Mouse (Mus musculus): ENCODE measurements around the gene Haus3. TPM values are rescaled to one million over a fixed set of nuclear protein-coding genes. Genes with fewer than 3 reads are reported as not detected.

Haus3 gene
- polyA plus RNA-seq, 1 experiment from 2014 or later, result 37.0 TPM

GRCm38 (mm10) chr5:34169954-34170353 lies 627 bp upstream of the Haus3 start:
- Histone ChIP-seq H3K9me3 (no peaks in the 10 kb centered on the region), H3K9ac (replicated peaks) (peak overlapping the region; percentile 57), H3K36me3 (peaks cover 19% of the 10 kb centered on the region; the same call in 1 of the 2 replicates), H3K27me3 (no peaks in the 10 kb centered on the region), H3K4me3 (peak overlapping the region; percentile 67), H3K4me1 (peaks cover 15% of the 10 kb centered on the region), H3K4me2 (replicated peaks) (peak overlapping the region; percentile 64), H3K27ac (replicated peaks) (peak overlapping the region; percentile 93)
- 88% methylated on average over 3 of the region's 3 CpGs for WGBS
- ATAC-seq (ENCODE audit: low FRiP score, low read depth), result no peak

- no peaks in the 10 kb centered on the region for H3K9me3 ChIP-seq
- peaks cover 21% of the 10 kb centered on the region for H3K4me1 ChIP-seq
- ATAC-seq (ENCODE audit: low FRiP score, low read depth), result no peak
- no peaks in the 10 kb centered on the region for H3K27me3 ChIP-seq
- no peak overlapping the region for H3K9ac ChIP-seq (replicated peaks)
- 88% methylated on average over 4 of the region's 4 CpGs for WGBS
- H3K36me3 ChIP-seq, result peaks cover 9% of the 10 kb centered on the region; the same call in 1 of the 2 replicates
- H3K4me2 ChIP-seq (replicated peaks), result peak overlapping the region; percentile 28
- no peak overlapping the region for H3K4me3 ChIP-seq
- no peak overlapping the region for H3K27ac ChIP-seq (replicated peaks)
Measured at GRCm38 (mm10) chr5:34167857-34168256, 1.5 kb downstream of the Haus3 start.

DNA sequence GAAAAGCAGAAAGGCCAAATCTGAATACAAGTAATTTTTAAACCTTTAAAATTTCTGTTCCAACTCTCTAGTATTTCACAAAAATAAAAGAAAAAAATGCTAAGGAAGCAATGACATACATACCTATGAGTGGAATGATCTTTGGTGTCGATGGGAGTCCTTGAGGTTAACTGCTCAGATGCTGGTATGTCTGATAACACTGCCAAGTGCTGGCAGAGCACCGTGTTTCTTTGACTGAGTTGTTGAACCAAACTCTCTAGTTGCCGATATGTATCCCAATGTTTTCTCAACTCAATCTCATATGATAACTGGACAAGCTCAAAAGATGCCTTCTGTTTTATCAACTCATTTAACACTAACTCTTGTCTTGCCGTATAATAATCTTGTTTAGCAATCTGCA lies 3.5 kb downstream of the Haus3 start:
- Histone ChIP-seq H3K9ac (replicated peaks) (no peak overlapping the region), H3K27me3 (no peaks in the 10 kb centered on the region), H3K4me2 (replicated peaks) (no peak overlapping the region), H3K9me3 (no peaks in the 10 kb centered on the region), H3K4me3 (no peak overlapping the region), H3K36me3 (peaks cover 16% of the 10 kb centered on the region; the same call in 1 of the 2 replicates), H3K27ac (replicated peaks) (no peak overlapping the region), H3K4me1 (peaks cover 21% of the 10 kb centered on the region)
- ATAC-seq (ENCODE audit: low FRiP score, low read depth), result no peak
- WGBS, result 90% methylated on average over 4 of the region's 4 CpGs

GRCm38 (mm10) chr5:34148476-34148875 lies 20.9 kb downstream of the Haus3 start:
- Histone ChIP-seq H3K27me3 (no peaks in the 10 kb centered on the region), H3K4me2 (replicated peaks) (no peak overlapping the region), H3K9ac (replicated peaks) (no peak overlapping the region), H3K36me3 (peaks cover 6% of the 10 kb centered on the region), H3K4me1 (no peaks in the 10 kb centered on the region), H3K27ac (replicated peaks) (no peak overlapping the region), H3K4me3 (no peak overlapping the region), H3K9me3 (no peaks in the 10 kb centered on the region)
- no peak for ATAC-seq (ENCODE audit: low FRiP score, low read depth)

DNA sequence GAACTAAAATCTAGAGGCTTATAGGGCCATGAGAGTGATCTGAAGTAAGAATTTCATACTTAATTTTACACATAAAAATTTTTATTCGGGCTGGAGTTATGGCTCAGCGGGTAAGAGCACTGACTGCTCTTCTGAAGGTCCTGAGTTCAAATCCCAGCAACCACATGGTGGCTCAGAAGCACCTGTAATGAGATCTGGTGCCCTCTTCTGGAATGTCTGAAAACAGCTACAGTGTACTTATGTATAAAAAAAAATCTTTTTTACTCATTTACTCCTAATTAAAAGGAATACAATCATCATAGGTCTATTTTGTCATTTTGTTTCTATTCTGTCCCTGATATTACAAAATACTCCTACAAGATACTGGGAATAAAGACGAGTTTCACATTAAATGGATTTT lies 21.8 kb downstream of the Haus3 start:
- no peaks in the 10 kb centered on the region for H3K4me1 ChIP-seq
- no peak overlapping the region for H3K27ac ChIP-seq (replicated peaks)
- no peak overlapping the region for H3K4me3 ChIP-seq
- 91% methylated on average over 3 of the region's 3 CpGs for WGBS
- ATAC-seq (ENCODE audit: low FRiP score, low read depth), result no peak
- no peaks in the 10 kb centered on the region for H3K36me3 ChIP-seq
- no peak overlapping the region for H3K4me2 ChIP-seq (replicated peaks)
- H3K9ac ChIP-seq (replicated peaks), result no peak overlapping the region
- H3K9me3 ChIP-seq, result no peaks in the 10 kb centered on the region
- no peaks in the 10 kb centered on the region for H3K27me3 ChIP-seq

DNA sequence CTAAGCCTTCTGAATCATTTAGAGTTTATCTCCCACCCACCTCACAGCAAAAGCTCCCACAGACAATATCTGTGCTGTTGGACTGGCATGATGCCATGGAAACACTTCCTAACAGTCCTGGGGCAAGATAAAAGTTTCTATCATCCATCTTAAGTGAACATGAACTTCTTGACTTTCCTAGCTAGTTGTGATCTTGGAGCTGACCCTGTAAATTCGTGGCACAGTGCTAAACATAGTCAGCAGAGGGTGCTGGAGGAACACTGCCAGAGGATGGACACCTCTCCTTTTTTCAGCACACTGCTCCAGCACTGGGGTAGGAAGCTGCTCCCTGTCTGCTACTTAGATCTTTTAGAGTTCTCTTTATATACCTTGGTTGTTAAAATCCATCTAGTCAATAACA lies 29.6 kb downstream of the Haus3 start:
- Histone ChIP-seq H3K4me1 (no peaks in the 10 kb centered on the region), H3K9me3 (no peaks in the 10 kb centered on the region), H3K36me3 (no peaks in the 10 kb centered on the region), H3K27ac (replicated peaks) (no peak overlapping the region), H3K27me3 (no peaks in the 10 kb centered on the region), H3K9ac (replicated peaks) (no peak overlapping the region), H3K4me2 (replicated peaks) (no peak overlapping the region), H3K4me3 (no peak overlapping the region)
- 7% methylated on average over 1 of the region's 1 CpGs for WGBS
- no peak for ATAC-seq (ENCODE audit: low FRiP score, low read depth)

DNA sequence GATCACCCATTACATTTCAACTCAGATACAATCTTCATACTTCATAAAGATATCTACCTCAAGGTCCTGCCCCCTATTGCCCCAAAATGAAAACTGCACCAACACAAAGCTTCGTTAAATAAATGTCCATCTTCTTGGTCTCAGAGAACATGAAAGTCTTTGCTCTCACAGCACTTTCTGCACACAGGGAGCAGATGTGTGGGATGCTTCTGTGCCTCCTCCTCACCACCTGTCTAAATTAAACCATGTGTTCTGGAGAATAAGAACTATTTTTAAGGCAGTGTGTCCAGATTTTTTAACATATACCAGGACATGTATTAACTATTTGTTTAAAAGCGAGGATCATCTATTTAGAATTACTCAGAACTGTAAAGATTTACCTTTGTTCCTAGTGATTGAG lies 36.6 kb downstream of the Haus3 start:
- H3K4me1 ChIP-seq, result no peaks in the 10 kb centered on the region
- H3K36me3 ChIP-seq, result no peaks in the 10 kb centered on the region
- no peaks in the 10 kb centered on the region for H3K9me3 ChIP-seq
- H3K4me3 ChIP-seq, result no peak overlapping the region
- H3K27ac ChIP-seq (replicated peaks), result no peak overlapping the region
- no peak overlapping the region for H3K9ac ChIP-seq (replicated peaks)
- 80% methylated on average over 2 of the region's 2 CpGs for WGBS
- H3K4me2 ChIP-seq (replicated peaks), result no peak overlapping the region
- no peaks in the 10 kb centered on the region for H3K27me3 ChIP-seq
- ATAC-seq (ENCODE audit: low FRiP score, low read depth), result no peak

DNA sequence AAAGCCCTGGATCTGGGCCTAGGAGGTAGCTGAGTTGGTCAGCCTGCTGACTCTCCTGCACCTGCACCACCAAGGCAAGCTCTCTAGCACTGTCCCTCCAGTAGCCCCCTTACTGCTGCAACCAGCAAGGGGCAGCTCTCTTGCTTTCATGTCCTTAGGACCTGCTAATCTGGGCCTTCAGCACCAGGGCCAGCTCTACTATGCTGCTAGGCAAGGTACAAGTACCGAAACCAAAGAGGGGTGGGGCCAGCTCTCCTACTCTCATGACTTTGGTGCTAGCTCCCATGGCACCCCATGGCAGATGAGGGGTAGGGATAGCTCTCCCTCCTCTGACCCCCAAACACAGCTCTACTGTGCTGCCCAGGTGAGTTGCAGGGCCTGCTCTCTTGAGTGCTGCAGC lies 45.2 kb downstream of the Haus3 start:
- Histone ChIP-seq H3K9me3 (no peaks in the 10 kb centered on the region), H3K36me3 (no peaks in the 10 kb centered on the region), H3K4me2 (replicated peaks) (no peak overlapping the region), H3K9ac (replicated peaks) (no peak overlapping the region), H3K4me3 (no peak overlapping the region), H3K4me1 (no peaks in the 10 kb centered on the region), H3K27me3 (no peaks in the 10 kb centered on the region), H3K27ac (replicated peaks) (no peak overlapping the region)
- WGBS, result 36% methylated on average over 1 of the region's 1 CpGs
- no peak for ATAC-seq (ENCODE audit: low FRiP score, low read depth)

GRCm38 (mm10) chr5:34119121-34119856 lies 50.0 kb downstream of the Haus3 start:
- no peaks in the 10 kb centered on the region for H3K27me3 ChIP-seq
- ATAC-seq (ENCODE audit: low FRiP score, low read depth), result no peak
- no peak overlapping the region for H3K4me3 ChIP-seq
- H3K4me1 ChIP-seq, result no peaks in the 10 kb centered on the region
- no peaks in the 10 kb centered on the region for H3K36me3 ChIP-seq
- H3K9me3 ChIP-seq, result no peaks in the 10 kb centered on the region
- H3K4me2 ChIP-seq (replicated peaks), result no peak overlapping the region
- no peak overlapping the region for H3K27ac ChIP-seq (replicated peaks)
- WGBS, result 88% methylated on average over 3 of the region's 3 CpGs
- no peak overlapping the region for H3K9ac ChIP-seq (replicated peaks)

DNA sequence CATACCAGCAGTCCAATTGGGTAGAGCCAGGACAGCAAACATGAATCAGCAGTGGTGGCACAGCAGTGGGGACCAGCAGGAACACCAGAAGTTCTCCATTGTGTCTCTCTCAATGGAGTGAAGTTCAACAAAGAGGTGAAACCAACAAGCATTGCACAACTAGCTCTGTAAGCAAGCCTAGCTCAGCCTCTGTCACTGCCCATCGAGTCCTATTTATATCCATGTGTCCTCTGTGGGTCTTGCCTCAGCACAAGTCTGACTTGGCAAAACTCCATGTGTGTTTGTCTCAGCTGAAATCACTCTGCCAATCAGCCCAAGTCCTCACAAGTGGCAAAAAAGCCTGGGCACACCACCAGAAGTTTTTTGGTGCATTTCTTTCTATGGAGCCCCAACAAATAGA lies 63.6 kb downstream of the Haus3 start:
- Histone ChIP-seq H3K4me1 (no peaks in the 10 kb centered on the region), H3K9ac (replicated peaks) (no peak overlapping the region), H3K9me3 (no peaks in the 10 kb centered on the region), H3K4me3 (no peak overlapping the region), H3K4me2 (replicated peaks) (no peak overlapping the region), H3K36me3 (no peaks in the 10 kb centered on the region), H3K27ac (replicated peaks) (no peak overlapping the region), H3K27me3 (peaks cover 3% of the 10 kb centered on the region; the same call in 1 of the 2 replicates)
- ATAC-seq (ENCODE audit: low FRiP score, low read depth), result no peak
- WGBS, result 71% methylated on average over 1 of the region's 1 CpGs

Other genes starting within 250 kb of the Haus3 start
- 62.7 and 63.3 TPM in 2 replicates for gene Nelfa, start 233.1 kb downstream of the Haus3 start, polyA plus RNA-seq (2016; fragmentation: Nextera tagmentation; extraction: Ambion mirVana)
- gene Gm1673, start 186.1 kb downstream of the Haus3 start, polyA plus RNA-seq (2016; fragmentation: Nextera tagmentation; extraction: Ambion mirVana), result 396 and 400 TPM in 2 replicates
- gene Nat8l, start 173.5 kb downstream of the Haus3 start, polyA plus RNA-seq (2016; fragmentation: Nextera tagmentation; extraction: Ambion mirVana), result 2.7 and 3.0 TPM in 2 replicates
- gene Poln, start 79 bp downstream of the Haus3 start, polyA plus RNA-seq (2016; fragmentation: Nextera tagmentation; extraction: Ambion mirVana), result 0.51 and 1.3 TPM in 2 replicates
- 26.4 and 31.8 TPM in 2 replicates for gene Mxd4, start 18.2 kb upstream of the Haus3 start, polyA plus RNA-seq (2016; fragmentation: Nextera tagmentation; extraction: Ambion mirVana)
- 1.9 and 2.5 TPM in 2 replicates for gene Zfyve28, start 118.9 kb upstream of the Haus3 start, polyA plus RNA-seq (2016; fragmentation: Nextera tagmentation; extraction: Ambion mirVana)
- not detected in 2 replicates for gene Cfap99, start 119.1 kb upstream of the Haus3 start, polyA plus RNA-seq (2016; fragmentation: Nextera tagmentation; extraction: Ambion mirVana)
- 155 and 172 TPM in 2 replicates for gene Rnf4, start 166.8 kb upstream of the Haus3 start, polyA plus RNA-seq (2016; fragmentation: Nextera tagmentation; extraction: Ambion mirVana)
- 17.4 and 18.9 TPM in 2 replicates for gene Fam193a, start 200.4 kb upstream of the Haus3 start, polyA plus RNA-seq (2016; fragmentation: Nextera tagmentation; extraction: Ambion mirVana)